Mouse (Mus musculus): ENCODE results near the gene Sec14l3.

- TF ChIP-seq RCOR1 (IDR thresholded peaks at IDR 0.05; ENCODE audit: low read depth, low read length) (no peak), POLR2A (IDR thresholded peaks at IDR 0.05; ENCODE audit: control insufficient read depth in 1 of 2, insufficient read depth in 1 of 2, low read depth in 1 of 2, low read length in 2 of 2, poor library complexity in 1 of 2) (no peak), ETS1 (IDR thresholded peaks at IDR 0.05; ENCODE audit: low read depth, low read length) (no peak), USF1 (IDR thresholded peaks at IDR 0.05; ENCODE audit: low read depth, low read length) (no peak), CHD2 (IDR thresholded peaks at IDR 0.05; ENCODE audit: low read length) (no peak), E2F4 (IDR thresholded peaks at IDR 0.05; ENCODE audit: borderline replicate concordance, low read depth, low read length) (no peak), EP300 (IDR thresholded peaks at IDR 0.05; ENCODE audit: low read depth in 1 of 2, low read length in 2 of 2) (no peak), BHLHE40 (IDR thresholded peaks at IDR 0.05; ENCODE audit: borderline replicate concordance, low read depth, low read length) (no peak), MXI1 (IDR thresholded peaks at IDR 0.05; ENCODE audit: low read depth, low read length) (no peak), CTCF (IDR thresholded peaks at IDR 0.05 in 2 of 3, conservative IDR thresholded peaks at IDR 0.05 in 1 of 3; ENCODE audit: control insufficient read depth in 1 of 3, insufficient read depth in 1 of 3, low read depth in 2 of 3, low read length in 3 of 3, poor library complexity in 1 of 3, severe bottlenecking in 1 of 3) (no peak), MAX (IDR thresholded peaks at IDR 0.05; ENCODE audit: low read length) (0 out of 2 replicates have a peak, but pooled peaks have one; percentile 11), MAZ (IDR thresholded peaks at IDR 0.05; ENCODE audit: low read depth, low read length) (no peak), NELFE (IDR thresholded peaks at IDR 0.05; ENCODE audit: low read depth, low read length) (no peak), SIN3A (IDR thresholded peaks at IDR 0.05; ENCODE audit: low read length) (no peak)
Measured at GRCm38 (mm10) chr11:4113496-4113895, 48.9 kb downstream of the Sec14l3 start.
